Mouse (Mus musculus): ENCODE measurements at regions not wholly inside any gene's neighbourhood (a gene's known extent, or its start where the extent isn't known, plus 50 kb on each side); places are given as distances from the start of the nearest gene placed in this dataset.

GRCm38 (mm10) chr11:110670626-110671508 is 271.9 kb downstream of the Map2k6 start:
- H3K4me1 ChIP-seq (replicated peaks; ENCODE audit: control insufficient read depth, insufficient read depth, low read length), result no peaks in the 10 kb centered on the region
- 83% methylated on average over 12 of the region's 12 CpGs for WGBS

GRCm38 (mm10) chr11:110672941-110673340 is 274.0 kb downstream of the Map2k6 start:
- Histone ChIP-seq H3K4me3 (ENCODE audit: low read depth, low read length) (no peak overlapping the region), H3K9ac (ENCODE audit: low read depth, low read length) (no peak overlapping the region), H3K27me3 (replicated peaks; ENCODE audit: control insufficient read depth, insufficient read depth, low read length) (no peaks in the 10 kb centered on the region), H3K4me1 (replicated peaks; ENCODE audit: control insufficient read depth, insufficient read depth, low read length) (no peaks in the 10 kb centered on the region), H3K9me3 (ENCODE audit: control insufficient read depth) (no peaks in the 10 kb centered on the region), H3K27ac (ENCODE audit: low read depth, low read length) (no peak overlapping the region), H3K36me3 (ENCODE audit: control insufficient read depth, insufficient read depth) (no peaks in the 10 kb centered on the region), H3K4me2 (replicated peaks; ENCODE audit: low read depth) (no peak overlapping the region)
- WGBS, result 64% methylated on average over 1 of the region's 1 CpGs
- TF ChIP-seq CTCF (IDR thresholded peaks at IDR 0.05; ENCODE audit: low read depth), result no peak
- ATAC-seq, result no peak

More at GRCm38 (mm10) chr11:110670626-110671508, 271.9 kb downstream of the Map2k6 start:
- H3K4me3 ChIP-seq (ENCODE audit: low read depth, low read length), result no peak overlapping the region
- H3K9ac ChIP-seq (ENCODE audit: low read depth, low read length), result no peak overlapping the region
- no peak for ATAC-seq
- no peaks in the 10 kb centered on the region for H3K9me3 ChIP-seq (ENCODE audit: control insufficient read depth)
- no peak overlapping the region for H3K27ac ChIP-seq (ENCODE audit: low read depth, low read length)
- H3K27me3 ChIP-seq (replicated peaks; ENCODE audit: control insufficient read depth, insufficient read depth, low read length), result no peaks in the 10 kb centered on the region
- no peaks in the 10 kb centered on the region for H3K36me3 ChIP-seq (ENCODE audit: control insufficient read depth, insufficient read depth)
- H3K4me2 ChIP-seq (replicated peaks; ENCODE audit: low read depth), result no peak overlapping the region
- TF ChIP-seq CTCF (IDR thresholded peaks at IDR 0.05; ENCODE audit: low read depth), result no peak

GRCm38 (mm10) chr11:110692824-110693223 is 275.0 kb upstream of the Kcnj16 start:
- Histone ChIP-seq H3K4me3 (ENCODE audit: low read depth, low read length) (no peak overlapping the region), H3K4me1 (replicated peaks; ENCODE audit: control insufficient read depth, insufficient read depth, low read length) (no peaks in the 10 kb centered on the region), H3K27ac (ENCODE audit: low read depth, low read length) (no peak overlapping the region), H3K36me3 (ENCODE audit: control insufficient read depth, insufficient read depth) (no peaks in the 10 kb centered on the region), H3K27me3 (replicated peaks; ENCODE audit: control insufficient read depth, insufficient read depth, low read length) (no peaks in the 10 kb centered on the region), H3K9me3 (ENCODE audit: control insufficient read depth) (no peaks in the 10 kb centered on the region), H3K4me2 (replicated peaks; ENCODE audit: low read depth) (no peak overlapping the region), H3K9ac (ENCODE audit: low read depth, low read length) (no peak overlapping the region)
- ATAC-seq, result no peak
- no peak for TF ChIP-seq CTCF (IDR thresholded peaks at IDR 0.05; ENCODE audit: low read depth)
- WGBS, result 85% methylated on average over 4 of the region's 4 CpGs

GRCm38 (mm10) chr11:110697067-110697466 is 270.8 kb upstream of the Kcnj16 start:
- no peaks in the 10 kb centered on the region for H3K4me1 ChIP-seq (replicated peaks; ENCODE audit: control insufficient read depth, insufficient read depth, low read length)
- no peaks in the 10 kb centered on the region for H3K36me3 ChIP-seq (ENCODE audit: control insufficient read depth, insufficient read depth)
- ATAC-seq, result no peak
- 72% methylated on average over 6 of the region's 6 CpGs for WGBS
- no peak overlapping the region for H3K4me3 ChIP-seq (ENCODE audit: low read depth, low read length)
- no peak overlapping the region for H3K27ac ChIP-seq (ENCODE audit: low read depth, low read length)
- TF ChIP-seq CTCF (IDR thresholded peaks at IDR 0.05; ENCODE audit: low read depth), result no peak
- H3K27me3 ChIP-seq (replicated peaks; ENCODE audit: control insufficient read depth, insufficient read depth, low read length), result no peaks in the 10 kb centered on the region
- H3K4me2 ChIP-seq (replicated peaks; ENCODE audit: low read depth), result no peak overlapping the region
- H3K9ac ChIP-seq (ENCODE audit: low read depth, low read length), result no peak overlapping the region
- no peaks in the 10 kb centered on the region for H3K9me3 ChIP-seq (ENCODE audit: control insufficient read depth)

GRCm38 (mm10) chr11:110698342-110698741 is 269.5 kb upstream of the Kcnj16 start:
- no peak overlapping the region for H3K4me3 ChIP-seq (ENCODE audit: low read depth, low read length)
- no peaks in the 10 kb centered on the region for H3K4me1 ChIP-seq (replicated peaks; ENCODE audit: control insufficient read depth, insufficient read depth, low read length)
- 70% methylated on average over 5 of the region's 5 CpGs for WGBS
- no peaks in the 10 kb centered on the region for H3K36me3 ChIP-seq (ENCODE audit: control insufficient read depth, insufficient read depth)
- no peak overlapping the region for H3K9ac ChIP-seq (ENCODE audit: low read depth, low read length)
- H3K9me3 ChIP-seq (ENCODE audit: control insufficient read depth), result no peaks in the 10 kb centered on the region
- H3K27me3 ChIP-seq (replicated peaks; ENCODE audit: control insufficient read depth, insufficient read depth, low read length), result no peaks in the 10 kb centered on the region
- no peak overlapping the region for H3K4me2 ChIP-seq (replicated peaks; ENCODE audit: low read depth)
- no peak overlapping the region for H3K27ac ChIP-seq (ENCODE audit: low read depth, low read length)
- TF ChIP-seq CTCF (IDR thresholded peaks at IDR 0.05; ENCODE audit: low read depth), result no peak
- no peak for ATAC-seq

GRCm38 (mm10) chr11:110700976-110701375 is 266.9 kb upstream of the Kcnj16 start:
- H3K9ac ChIP-seq (ENCODE audit: low read depth, low read length), result no peak overlapping the region
- H3K4me2 ChIP-seq (replicated peaks; ENCODE audit: low read depth), result no peak overlapping the region
- no peak for ATAC-seq
- H3K9me3 ChIP-seq (ENCODE audit: control insufficient read depth), result no peaks in the 10 kb centered on the region
- H3K27me3 ChIP-seq (replicated peaks; ENCODE audit: control insufficient read depth, insufficient read depth, low read length), result no peaks in the 10 kb centered on the region
- 67% methylated on average over 2 of the region's 2 CpGs for WGBS
- H3K4me3 ChIP-seq (ENCODE audit: low read depth, low read length), result no peak overlapping the region
- TF ChIP-seq CTCF (IDR thresholded peaks at IDR 0.05; ENCODE audit: low read depth), result no peak
- H3K36me3 ChIP-seq (ENCODE audit: control insufficient read depth, insufficient read depth), result no peaks in the 10 kb centered on the region
- no peaks in the 10 kb centered on the region for H3K4me1 ChIP-seq (replicated peaks; ENCODE audit: control insufficient read depth, insufficient read depth, low read length)
- no peak overlapping the region for H3K27ac ChIP-seq (ENCODE audit: low read depth, low read length)
